Mouse (Mus musculus): ENCODE measurements at regions not wholly inside any gene's neighbourhood (a gene's known extent, or its start where the extent isn't known, plus 50 kb on each side); places are given as distances from the start of the nearest gene placed in this dataset.

DNA sequence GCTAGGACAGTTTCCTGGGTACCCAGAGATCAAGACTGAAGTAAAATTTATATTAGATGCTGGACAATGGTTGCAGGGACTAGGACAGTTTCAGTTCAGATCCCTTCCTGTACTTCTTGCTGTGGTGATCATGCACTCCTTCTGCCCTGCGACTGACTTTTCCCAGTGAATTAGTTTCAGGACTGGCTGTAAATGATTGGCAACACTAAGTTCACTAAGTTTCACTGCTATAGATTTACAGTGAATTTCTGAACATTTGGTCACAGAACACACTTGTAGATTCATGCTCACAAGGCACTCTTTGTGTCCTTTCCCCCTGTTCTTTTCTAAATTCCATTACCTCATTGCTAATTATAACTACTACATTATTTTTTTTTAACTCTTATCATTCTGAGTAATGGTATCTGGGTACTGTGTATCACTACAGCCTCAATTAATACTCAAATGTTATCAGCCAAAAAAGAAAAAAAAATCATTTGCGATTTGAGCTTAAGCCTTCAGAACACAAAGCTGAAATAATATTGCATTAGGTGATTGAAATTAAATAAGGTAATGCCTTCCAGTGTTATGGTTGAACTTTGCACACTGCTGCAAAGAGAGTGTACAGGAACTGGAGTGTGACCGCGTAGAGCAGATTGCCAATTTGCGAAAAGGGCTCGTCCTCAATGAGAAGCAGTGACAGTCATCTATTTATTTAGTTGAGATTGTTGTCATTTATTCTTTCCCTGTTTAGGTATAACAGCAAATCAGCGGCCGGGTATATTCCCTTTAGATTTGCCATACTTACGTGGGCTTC, 618.2 kb upstream of the Alcam start:
- 79% methylated on average over 9 of the region's 9 CpGs for WGBS

DNA sequence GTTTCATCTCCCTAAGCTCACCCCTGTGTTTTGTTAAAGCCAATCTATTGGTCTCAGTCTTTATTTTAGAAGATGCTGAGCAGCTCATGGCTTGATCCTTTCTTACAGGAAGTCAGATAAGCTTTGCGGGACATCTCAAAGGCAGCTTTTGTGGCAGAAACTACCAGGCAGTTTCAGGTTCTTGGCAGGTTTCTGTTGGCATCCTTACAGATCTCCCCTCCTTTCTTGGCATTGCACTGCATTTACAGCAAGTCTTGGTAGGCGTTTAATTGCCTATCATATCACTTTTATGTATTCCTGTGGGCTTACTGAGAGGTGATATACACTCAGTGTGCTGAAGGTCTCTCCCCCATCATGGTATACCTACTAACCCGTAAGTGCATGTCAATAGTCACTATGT, 610.3 kb upstream of the Alcam start:
- WGBS, result 76% methylated on average over 3 of the region's 3 CpGs
- no peaks in the 10 kb centered on the region for H3K36me3 ChIP-seq (ENCODE audit: control insufficient read depth, insufficient read depth, low read length)
- no peak overlapping the region for H3K27ac ChIP-seq (ENCODE audit: low read length)
- no peak overlapping the region for H3K4me2 ChIP-seq (ENCODE audit: low read depth, low read length)
- no peaks in the 10 kb centered on the region for H3K4me1 ChIP-seq (ENCODE audit: control insufficient read depth, insufficient read depth, low read length)
- ATAC-seq (ENCODE audit: insufficient read depth, low FRiP score), result no peak
- H3K9me3 ChIP-seq (replicated peaks; ENCODE audit: control insufficient read depth, low read length), result no peaks in the 10 kb centered on the region
- no peak overlapping the region for H3K4me3 ChIP-seq (replicated peaks; ENCODE audit: low read length)
- no peak overlapping the region for H3K9ac ChIP-seq (ENCODE audit: low read length)
- no peaks in the 10 kb centered on the region for H3K27me3 ChIP-seq (ENCODE audit: control insufficient read depth, insufficient read depth, low read length)

More for the DNA sequence above, 618.2 kb upstream of the Alcam start:
- Histone ChIP-seq H3K27me3 (ENCODE audit: control insufficient read depth, insufficient read depth, low read length) (no peaks in the 10 kb centered on the region), H3K36me3 (ENCODE audit: control insufficient read depth, insufficient read depth, low read length) (no peaks in the 10 kb centered on the region), H3K4me3 (replicated peaks; ENCODE audit: low read length) (no peak overlapping the region), H3K27ac (ENCODE audit: low read length) (no peak overlapping the region), H3K4me1 (ENCODE audit: control insufficient read depth, insufficient read depth, low read length) (no peaks in the 10 kb centered on the region; the same call in 1 of the 2 replicates), H3K4me2 (ENCODE audit: low read depth, low read length) (no peak overlapping the region), H3K9ac (ENCODE audit: low read length) (no peak overlapping the region), H3K9me3 (replicated peaks; ENCODE audit: control insufficient read depth, low read length) (no peaks in the 10 kb centered on the region)
- ATAC-seq (ENCODE audit: insufficient read depth, low FRiP score), result no peak

DNA sequence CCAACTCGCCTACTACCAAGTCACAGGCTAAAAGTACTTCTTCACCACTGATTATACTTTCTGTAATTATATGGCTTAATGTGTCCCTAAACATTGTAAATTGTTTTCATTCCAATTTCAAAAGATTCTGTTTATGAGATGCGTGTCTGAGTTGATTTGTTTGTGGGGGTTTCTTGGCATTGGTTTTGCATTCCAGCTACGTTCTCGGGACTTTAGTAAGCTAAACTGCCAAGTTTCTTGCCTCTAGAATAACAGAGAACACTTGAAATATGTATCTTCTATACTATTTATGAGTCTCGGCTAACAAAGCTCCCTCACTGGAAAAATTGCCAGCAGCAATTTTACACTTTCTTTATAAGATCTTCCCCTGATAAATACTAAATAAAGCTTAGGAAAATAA, 609.2 kb upstream of the Alcam start:
- Histone ChIP-seq H3K36me3 (ENCODE audit: control insufficient read depth, insufficient read depth, low read length) (no peaks in the 10 kb centered on the region), H3K27ac (ENCODE audit: low read length) (no peak overlapping the region), H3K9ac (ENCODE audit: low read length) (no peak overlapping the region), H3K9me3 (replicated peaks; ENCODE audit: control insufficient read depth, low read length) (no peaks in the 10 kb centered on the region), H3K4me2 (ENCODE audit: low read depth, low read length) (no peak overlapping the region), H3K4me3 (replicated peaks; ENCODE audit: low read length) (no peak overlapping the region), H3K27me3 (ENCODE audit: control insufficient read depth, insufficient read depth, low read length) (no peaks in the 10 kb centered on the region), H3K4me1 (ENCODE audit: control insufficient read depth, insufficient read depth, low read length) (no peaks in the 10 kb centered on the region)
- no peak for ATAC-seq (ENCODE audit: insufficient read depth, low FRiP score)
- 48% methylated on average over 5 of the region's 5 CpGs for WGBS

DNA sequence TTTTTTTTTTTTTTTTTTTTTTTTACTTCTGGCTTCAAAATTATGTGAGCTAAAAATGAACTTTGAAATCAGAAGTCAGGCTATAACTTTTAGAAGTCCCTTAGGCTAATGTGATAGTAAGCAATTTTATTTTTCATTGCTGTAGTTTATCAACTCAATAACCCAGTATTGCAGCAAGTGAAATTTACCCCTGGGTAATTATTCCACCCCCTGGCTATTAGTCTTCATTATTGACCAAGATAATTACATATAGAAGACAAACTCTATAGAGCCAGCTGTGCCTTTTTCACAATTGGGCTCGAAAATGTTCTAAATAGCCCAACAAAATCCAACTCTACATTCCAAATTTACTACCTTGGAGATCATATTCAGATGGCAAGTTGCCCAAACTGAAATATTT, 572.2 kb upstream of the Alcam start:
- Histone ChIP-seq H3K27ac (ENCODE audit: low read length) (no peak overlapping the region), H3K9ac (ENCODE audit: low read length) (no peak overlapping the region), H3K4me2 (ENCODE audit: low read depth, low read length) (no peak overlapping the region), H3K9me3 (replicated peaks; ENCODE audit: control insufficient read depth, low read length) (no peaks in the 10 kb centered on the region), H3K4me1 (ENCODE audit: control insufficient read depth, insufficient read depth, low read length) (no peaks in the 10 kb centered on the region), H3K4me3 (replicated peaks; ENCODE audit: low read length) (no peak overlapping the region), H3K36me3 (ENCODE audit: control insufficient read depth, insufficient read depth, low read length) (no peaks in the 10 kb centered on the region), H3K27me3 (ENCODE audit: control insufficient read depth, insufficient read depth, low read length) (no peaks in the 10 kb centered on the region)
- ATAC-seq (ENCODE audit: insufficient read depth, low FRiP score), result no peak
- 64% methylated on average over 1 of the region's 1 CpGs for WGBS

DNA sequence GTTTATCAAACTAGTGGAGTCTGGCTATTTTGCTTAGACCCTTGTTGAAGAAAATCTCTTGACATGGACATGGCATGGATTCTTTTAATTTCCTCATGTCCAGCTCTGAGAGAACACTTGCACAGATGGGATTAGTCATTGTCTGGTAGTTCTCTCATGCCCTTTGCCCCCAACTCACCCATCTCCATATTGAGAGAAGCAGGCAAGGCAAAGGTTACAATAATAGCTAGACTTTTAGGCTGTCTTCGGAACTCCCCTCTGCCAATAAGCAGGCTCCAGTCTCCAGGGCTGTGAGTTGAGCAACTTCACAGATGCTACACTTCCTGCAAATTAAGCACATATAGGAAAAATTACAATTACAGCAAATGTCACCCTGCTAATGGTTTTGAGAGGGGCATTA, 558.0 kb upstream of the Alcam start:
- Histone ChIP-seq H3K27ac (ENCODE audit: low read length) (no peak overlapping the region), H3K9me3 (replicated peaks; ENCODE audit: control insufficient read depth, low read length) (no peaks in the 10 kb centered on the region), H3K36me3 (ENCODE audit: control insufficient read depth, insufficient read depth, low read length) (no peaks in the 10 kb centered on the region), H3K4me1 (ENCODE audit: control insufficient read depth, insufficient read depth, low read length) (no peaks in the 10 kb centered on the region), H3K4me3 (replicated peaks; ENCODE audit: low read length) (no peak overlapping the region), H3K27me3 (ENCODE audit: control insufficient read depth, insufficient read depth, low read length) (no peaks in the 10 kb centered on the region), H3K4me2 (ENCODE audit: low read depth, low read length) (no peak overlapping the region), H3K9ac (ENCODE audit: low read length) (no peak overlapping the region)
- 68% methylated on average over 1 of the region's 1 CpGs for WGBS
- no peak for ATAC-seq (ENCODE audit: insufficient read depth, low FRiP score)

DNA sequence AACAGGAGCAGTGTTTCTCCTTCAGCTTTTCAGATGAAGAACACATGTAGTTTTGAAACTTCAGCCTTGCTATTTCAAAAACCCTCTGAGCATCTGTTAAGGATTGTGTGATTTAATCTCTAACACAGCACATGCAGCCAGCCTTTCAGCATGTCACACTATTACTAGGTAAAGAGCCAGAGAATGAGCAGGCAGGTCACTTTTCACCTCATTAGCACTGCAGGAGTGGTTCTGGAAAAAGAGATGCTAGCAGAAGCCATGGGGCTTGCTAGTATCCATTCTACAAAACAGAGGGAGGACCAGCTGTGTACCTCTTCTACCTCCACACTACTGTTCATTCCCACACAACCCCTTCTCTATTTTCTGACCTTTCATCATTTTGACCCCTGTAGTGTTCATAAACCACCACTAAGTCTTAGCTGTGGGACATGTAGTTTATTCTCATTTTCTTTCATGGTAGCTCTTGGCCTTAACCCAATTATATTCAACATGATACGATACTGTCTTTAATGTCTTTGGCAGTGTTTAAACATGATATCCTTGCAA, 535.1 kb upstream of the Alcam start:
- Histone ChIP-seq H3K36me3 (ENCODE audit: control insufficient read depth, insufficient read depth, low read length) (no peaks in the 10 kb centered on the region), H3K4me1 (ENCODE audit: control insufficient read depth, insufficient read depth, low read length) (no peaks in the 10 kb centered on the region), H3K27ac (ENCODE audit: low read length) (no peak overlapping the region), H3K9ac (ENCODE audit: low read length) (no peak overlapping the region), H3K4me2 (ENCODE audit: low read depth, low read length) (no peak overlapping the region), H3K9me3 (replicated peaks; ENCODE audit: control insufficient read depth, low read length) (no peaks in the 10 kb centered on the region), H3K27me3 (ENCODE audit: control insufficient read depth, insufficient read depth, low read length) (no peaks in the 10 kb centered on the region), H3K4me3 (replicated peaks; ENCODE audit: low read length) (no peak overlapping the region)
- WGBS, result 77% methylated on average over 1 of the region's 1 CpGs
- ATAC-seq (ENCODE audit: insufficient read depth, low FRiP score), result no peak

DNA sequence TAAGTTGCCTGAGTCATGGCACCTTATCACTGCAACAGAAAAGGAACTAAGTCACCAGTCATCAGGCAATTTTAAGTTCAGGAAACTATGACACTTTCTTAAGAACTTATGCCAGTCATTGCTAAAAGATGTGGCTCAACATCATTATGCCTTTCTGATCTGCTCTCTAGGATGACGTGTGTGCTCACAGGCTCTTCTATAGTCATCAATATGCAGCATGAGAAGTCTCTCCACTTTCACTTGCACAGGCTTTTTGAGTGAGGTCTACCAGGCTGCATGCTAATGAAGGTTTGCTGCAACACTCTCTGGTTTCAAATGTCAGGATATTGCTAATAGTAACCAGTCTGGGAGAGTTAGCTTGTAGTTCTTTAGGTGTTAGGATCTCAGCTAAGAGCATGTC, 530.5 kb upstream of the Alcam start:
- WGBS, result 59% methylated on average over 1 of the region's 1 CpGs
- no peaks in the 10 kb centered on the region for H3K27me3 ChIP-seq (ENCODE audit: control insufficient read depth, insufficient read depth, low read length)
- no peaks in the 10 kb centered on the region for H3K36me3 ChIP-seq (ENCODE audit: control insufficient read depth, insufficient read depth, low read length)
- H3K9ac ChIP-seq (ENCODE audit: low read length), result no peak overlapping the region
- H3K27ac ChIP-seq (ENCODE audit: low read length), result no peak overlapping the region
- H3K4me1 ChIP-seq (ENCODE audit: control insufficient read depth, insufficient read depth, low read length), result no peaks in the 10 kb centered on the region
- no peak overlapping the region for H3K4me2 ChIP-seq (ENCODE audit: low read depth, low read length)
- H3K9me3 ChIP-seq (replicated peaks; ENCODE audit: control insufficient read depth, low read length), result no peaks in the 10 kb centered on the region
- no peak for ATAC-seq (ENCODE audit: insufficient read depth, low FRiP score)
- no peak overlapping the region for H3K4me3 ChIP-seq (replicated peaks; ENCODE audit: low read length)

DNA sequence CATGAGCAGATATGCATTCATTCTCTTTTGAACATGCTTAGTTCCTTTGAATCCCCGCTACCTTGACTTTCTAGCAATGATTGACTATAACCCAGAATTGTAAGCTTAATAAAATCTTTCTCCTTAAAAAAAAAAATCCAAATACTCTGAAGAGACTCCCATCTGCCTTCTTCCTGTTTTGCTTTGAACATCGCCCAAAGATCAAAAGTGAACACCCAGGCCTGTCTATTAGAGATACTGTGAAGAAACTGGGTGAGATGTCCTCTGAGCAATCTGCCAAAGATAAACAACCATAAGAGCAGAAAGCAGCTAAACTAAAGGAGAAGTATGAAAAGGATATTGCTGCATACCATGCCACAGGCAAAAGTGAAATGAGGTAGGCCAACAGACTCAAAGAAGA, 527.1 kb upstream of the Alcam start:
- Histone ChIP-seq H3K4me2 (ENCODE audit: low read depth, low read length) (no peak overlapping the region), H3K9ac (ENCODE audit: low read length) (no peak overlapping the region)

DNA sequence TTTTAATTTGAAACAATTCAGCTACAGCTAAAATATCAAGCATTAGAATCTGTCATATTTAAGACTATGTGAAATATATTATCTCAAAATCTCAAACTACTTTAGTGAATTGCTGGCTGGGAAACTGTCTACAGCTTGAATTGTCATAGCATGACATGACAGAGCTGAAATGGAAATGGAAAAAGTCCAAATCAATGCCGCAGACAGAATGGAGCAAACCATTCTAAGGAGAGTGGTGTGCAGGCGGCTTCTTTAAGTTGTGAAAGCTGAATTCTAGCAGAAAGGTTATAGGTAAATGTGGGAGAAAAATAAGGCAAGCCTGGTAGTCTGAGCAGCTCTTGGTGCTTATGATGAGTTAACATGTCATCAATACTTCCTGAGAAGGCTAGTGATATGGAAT, 518.9 kb upstream of the Alcam start:
- Histone ChIP-seq H3K36me3 (ENCODE audit: control insufficient read depth, insufficient read depth, low read length) (no peaks in the 10 kb centered on the region), H3K27ac (ENCODE audit: low read length) (no peak overlapping the region), H3K4me3 (replicated peaks; ENCODE audit: low read length) (no peak overlapping the region), H3K9ac (ENCODE audit: low read length) (no peak overlapping the region), H3K9me3 (replicated peaks; ENCODE audit: control insufficient read depth, low read length) (no peaks in the 10 kb centered on the region), H3K4me1 (ENCODE audit: control insufficient read depth, insufficient read depth, low read length) (no peaks in the 10 kb centered on the region), H3K4me2 (ENCODE audit: low read depth, low read length) (no peak overlapping the region), H3K27me3 (ENCODE audit: control insufficient read depth, insufficient read depth, low read length) (no peaks in the 10 kb centered on the region)
- WGBS, result 90% methylated on average over 2 of the region's 2 CpGs
- no peak for ATAC-seq (ENCODE audit: insufficient read depth, low FRiP score)

More for the DNA sequence above, 527.1 kb upstream of the Alcam start:
- H3K27ac ChIP-seq (ENCODE audit: low read length), result no peak overlapping the region
- no peaks in the 10 kb centered on the region for H3K9me3 ChIP-seq (replicated peaks; ENCODE audit: control insufficient read depth, low read length)
- no peaks in the 10 kb centered on the region for H3K27me3 ChIP-seq (ENCODE audit: control insufficient read depth, insufficient read depth, low read length)
- no peak overlapping the region for H3K4me3 ChIP-seq (replicated peaks; ENCODE audit: low read length)
- no peaks in the 10 kb centered on the region for H3K36me3 ChIP-seq (ENCODE audit: control insufficient read depth, insufficient read depth, low read length)
- WGBS, result 84% methylated on average over 2 of the region's 2 CpGs
- no peaks in the 10 kb centered on the region for H3K4me1 ChIP-seq (ENCODE audit: control insufficient read depth, insufficient read depth, low read length)
- no peak for ATAC-seq (ENCODE audit: insufficient read depth, low FRiP score)

All from stomach, embryonic 16.5 days (tissue).